Mouse (Mus musculus) MEL (cell line): ENCODE measurements around the gene Col18a1. TPM values are rescaled to one million over a fixed set of nuclear protein-coding genes. Genes with fewer than 3 reads are reported as not detected.

ENCODE experiments used
- DNase-seq: peaks from one replicate; pipeline ENCODE4 v3.0.0; 2011; ENCODE audit warnings: low read depth, low spot score
- H3K27ac ChIP-seq: 2 replicates; pipeline ENCODE4 v1.5.1; 2012; ENCODE audit warnings: low read depth, mild to moderate bottlenecking, control low read depth, low read length, moderate library complexity; ENCODE audit not compliant: control insufficient read depth
- H3K27me3 ChIP-seq, 2 experiments: fragments of 150-350 bp in 1 of 2; sonication (generic) in 1 of 2; 2 replicates each; pipeline ENCODE4 v1.6.1; 2012; ENCODE audit warnings: low read length in 2 of 2, mild to moderate bottlenecking in 2 of 2, improper control_type of control experiment in 1 of 2, moderate library complexity in 1 of 2; ENCODE audit not compliant: insufficient read depth in 2 of 2, control insufficient read depth in 1 of 2
- H3K36me3 ChIP-seq, 2 experiments: 2 replicates each; pipeline ENCODE4 v1.6.1; 2012 to 2014; ENCODE audit warnings: low read length in 2 of 2, improper control_type of control experiment in 1 of 2, inconsistent platforms in 1 of 2, mild to moderate bottlenecking in 1 of 2; ENCODE audit not compliant: insufficient read depth in 2 of 2, control insufficient read depth in 1 of 2
- H3K4me1 ChIP-seq, 2 experiments: fragments of 150-350 bp in 1 of 2; sonication (generic) in 1 of 2; 2 replicates each; pipeline ENCODE4 v1.6.1; 2012; ENCODE audit warnings: low read length in 2 of 2, improper control_type of control experiment in 1 of 2, mild to moderate bottlenecking in 1 of 2; ENCODE audit not compliant: insufficient read depth in 2 of 2, control insufficient read depth in 1 of 2
- H3K4me3 ChIP-seq, 2 experiments: fragments of 150-350 bp in 1 of 2; sonication (generic) in 1 of 2; 2 replicates each; pipeline ENCODE4 v1.5.1; 2012; ENCODE audit warnings: low read depth in 2 of 2, low read length in 2 of 2, mild to moderate bottlenecking in 2 of 2, moderate library complexity in 2 of 2, control low read depth in 1 of 2, improper control_type of control experiment in 1 of 2; ENCODE audit not compliant: control insufficient read depth in 1 of 2, insufficient read depth in 1 of 2
- H3K79me2 ChIP-seq: 2 replicates; pipeline ENCODE4 v1.6.1; 2012; ENCODE audit warnings: mild to moderate bottlenecking, low read length, moderate library complexity; ENCODE audit not compliant: control insufficient read depth, poor library complexity, insufficient read depth
- H3K9ac ChIP-seq: 2 replicates; pipeline ENCODE4 v1.6.1; 2012; ENCODE audit warnings: low read depth, mild to moderate bottlenecking, control low read depth, low read length, moderate library complexity; ENCODE audit not compliant: control insufficient read depth, poor library complexity, severe bottlenecking
- H3K9me3 ChIP-seq: fragments of 150-350 bp; sonication (generic); replicated peaks from 2 replicates; pipeline ENCODE4 v1.6.1; 2012; ENCODE audit warnings: mild to moderate bottlenecking, low read length, improper control_type of control experiment, moderate library complexity; ENCODE audit not compliant: insufficient read depth
- CTCF ChIP-seq, 3 experiments: IDR thresholded peaks in 2 of 3; conservative IDR thresholded peaks in 1 of 3; 2 replicates each; pipeline ENCODE4 v1.5.1; 2011 to 2012; ENCODE audit warnings: low read length in 3 of 3, low read depth in 2 of 3, mild to moderate bottlenecking in 2 of 3, improper control_type of control experiment in 1 of 3, inconsistent platforms in 1 of 3, mixed read lengths in 1 of 3, moderate library complexity in 1 of 3; ENCODE audit not compliant: control insufficient read depth in 1 of 3, insufficient read depth in 1 of 3, poor library complexity in 1 of 3, severe bottlenecking in 1 of 3
- KAT2A ChIP-seq: conservative IDR thresholded peaks from 2 replicates; pipeline ENCODE4 v1.6.1; 2012; ENCODE audit warnings: low read depth, low read length, improper control_type of control experiment, inconsistent platforms
- MEF2A ChIP-seq: IDR thresholded peaks from 2 replicates; pipeline ENCODE4 v1.6.1; 2014; ENCODE audit warnings: low read depth, mild to moderate bottlenecking, inconsistent platforms, low read length, improper control_type of control experiment; ENCODE audit not compliant: poor library complexity, insufficient replicate concordance, severe bottlenecking; ENCODE audit errors: extremely low read depth
- MXI1 ChIP-seq: IDR thresholded peaks from 2 replicates; pipeline ENCODE4 v1.6.1; 2011; ENCODE audit warnings: mild to moderate bottlenecking, low read depth, low read length, improper control_type of control experiment
- MYB ChIP-seq: IDR thresholded peaks from 2 replicates; pipeline ENCODE4 v1.6.1; 2011; ENCODE audit warnings: mild to moderate bottlenecking, low read depth, low read length, improper control_type of control experiment
- NELFE ChIP-seq: IDR thresholded peaks from 2 replicates; pipeline ENCODE4 v1.6.1; 2011; ENCODE audit warnings: low read depth, low read length, improper control_type of control experiment
- RCOR1 ChIP-seq: IDR thresholded peaks from 2 replicates; pipeline ENCODE4 v1.6.1; 2012; ENCODE audit warnings: low read depth, mild to moderate bottlenecking, inconsistent platforms, low read length, improper control_type of control experiment
- TAL1 ChIP-seq: IDR thresholded peaks from 2 replicates; pipeline ENCODE4 v1.6.1; 2012; ENCODE audit warnings: mild to moderate bottlenecking, inconsistent platforms, low read length, moderate library complexity, mixed read lengths
- UBTF ChIP-seq: IDR thresholded peaks from 2 replicates; pipeline ENCODE4 v1.6.1; 2012; ENCODE audit warnings: low read depth, mild to moderate bottlenecking, inconsistent platforms, low read length, improper control_type of control experiment, moderate library complexity, borderline replicate concordance; ENCODE audit not compliant: insufficient read depth
- USF1 ChIP-seq: IDR thresholded peaks from 2 replicates; pipeline ENCODE4 v1.6.1; 2014; ENCODE audit warnings: low read depth, mild to moderate bottlenecking, inconsistent platforms, low read length, improper control_type of control experiment, moderate library complexity
- ZKSCAN1 ChIP-seq: IDR thresholded peaks from 2 replicates; pipeline ENCODE4 v1.6.1; 2012; ENCODE audit warnings: low read depth, mild to moderate bottlenecking, inconsistent platforms, low read length, improper control_type of control experiment, moderate library complexity
- polyA plus RNA-seq, 2 experiments: library from polyadenylated mRNA; stranded (reverse) in 1 of 2; unstranded in 1 of 2; fragments of >175 nt in 1 of 2; fragments of >200 nt in 1 of 2; gene quantifications; 2 replicates each; pipeline versions ENCODE4 v1.2.1 to v1.2.4; 2012; ENCODE audit warnings: low replicate concordance in 2 of 2, low read depth in 1 of 2; ENCODE audit not compliant: insufficient read length in 2 of 2, insufficient read depth in 1 of 2, missing spikeins in 1 of 2
- total RNA-seq: library from RNA; depleted of rRNA; stranded (reverse); fragments of 300-350 nt; gene quantifications from 2 replicates; pipeline ENCODE4 v1.2.3, GENCODE M21; 2012

The Col18a1 gene
- total and polyA plus RNA-seq, 3 experiments: 0.46 to 1.3 TPM; not detected in 1

DNA sequence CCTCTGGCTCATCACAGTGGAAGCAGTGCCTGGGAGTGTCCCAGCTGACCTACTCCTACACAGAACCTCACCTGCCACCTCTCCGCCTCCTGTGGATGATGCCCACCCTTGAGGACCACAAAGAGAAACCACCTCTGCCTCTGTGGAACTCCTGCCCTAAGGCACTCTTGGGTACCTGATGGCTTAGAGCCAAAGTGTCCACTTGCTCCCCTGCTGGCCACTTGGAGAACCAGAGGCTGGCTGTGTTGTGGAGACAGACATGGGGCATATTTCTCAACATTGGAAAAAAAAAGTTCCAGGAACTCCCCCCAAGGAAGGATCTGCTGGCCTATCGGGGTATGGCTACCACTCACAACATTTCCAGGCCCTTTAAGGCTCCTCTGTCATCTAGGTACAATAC is 22.0 kb downstream of the Col18a1 start:
- H3K4me1 ChIP-seq: no peaks in the 10 kb centered on the region
- no peaks in the 10 kb centered on the region for H3K79me2 ChIP-seq
- TF ChIP-seq CTCF (IDR thresholded peaks at IDR 0.05 in 2 of 3, conservative IDR thresholded peaks at IDR 0.05 in 1 of 3; ENCODE audit: control insufficient read depth in 1 of 3, insufficient read depth in 1 of 3, low read depth in 2 of 3, low read length in 3 of 3, poor library complexity in 1 of 3, severe bottlenecking in 1 of 3) (peak in 2 of 3 experiments; percentile 8 to 24; a peak in 1 of 6 replicates), KAT2A (no peak), USF1 (no peak), UBTF (no peak), MXI1 (no peak)
- no peak overlapping the region for H3K9ac ChIP-seq
- no peaks in the 10 kb centered on the region for H3K36me3 ChIP-seq
- DNase-seq: no peak
- no peak overlapping the region for H3K4me3 ChIP-seq
- H3K9me3 ChIP-seq: no peaks in the 10 kb centered on the region
- no peak overlapping the region for H3K27ac ChIP-seq
- no peaks in the 10 kb centered on the region for H3K27me3 ChIP-seq

DNA sequence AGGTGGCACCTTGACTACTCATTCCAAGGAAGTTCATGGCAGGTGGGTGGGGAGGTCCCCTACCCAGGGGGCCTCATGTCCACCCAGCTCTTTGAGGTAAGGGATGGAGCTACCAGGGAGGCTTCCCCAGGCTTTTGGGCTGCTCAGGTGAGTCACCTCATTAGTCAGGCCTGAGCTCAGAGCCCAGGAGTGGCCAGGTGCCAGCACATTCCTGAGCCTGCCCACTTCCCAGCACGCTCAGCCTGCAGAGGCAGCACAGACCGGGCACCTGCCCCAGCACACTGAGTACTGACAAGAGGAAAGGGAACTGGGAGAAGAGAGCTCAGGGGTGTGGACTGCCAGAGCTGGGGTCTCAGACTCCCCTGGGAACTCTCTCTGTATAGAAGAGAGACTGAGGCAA is 24.0 kb downstream of the Col18a1 start:
- TF ChIP-seq UBTF (no peak), NELFE (no peak), MEF2A (no peak), TAL1 (no peak)
- no peaks in the 10 kb centered on the region for H3K4me1 ChIP-seq

GRCm38 (mm10) chr10:77138304-77138703 is 28.0 kb downstream of the Col18a1 start:
- Histone ChIP-seq H3K9ac (no peak overlapping the region), H3K79me2 (no peaks in the 10 kb centered on the region), H3K27me3 (no peaks in the 10 kb centered on the region), H3K4me1 (peaks cover 0 to 9% of the 10 kb centered on the region in 2 experiments), H3K4me3 (no peak overlapping the region), H3K27ac (no peak overlapping the region), H3K36me3 (peaks cover 0 to 6% of the 10 kb centered on the region in 2 experiments; a peak in 2 of 4 replicates), H3K9me3 (no peaks in the 10 kb centered on the region)
- TF ChIP-seq TAL1: no peak
- TF ChIP-seq ZKSCAN1: no peak
- TF ChIP-seq CTCF (IDR thresholded peaks at IDR 0.05 in 2 of 3, conservative IDR thresholded peaks at IDR 0.05 in 1 of 3; ENCODE audit: control insufficient read depth in 1 of 3, insufficient read depth in 1 of 3, low read depth in 2 of 3, low read length in 3 of 3, poor library complexity in 1 of 3, severe bottlenecking in 1 of 3): no peak
- TF ChIP-seq RCOR1: no peak
- TF ChIP-seq MYB: no peak
- TF ChIP-seq KAT2A: no peak
- DNase-seq: no peak

More for the DNA sequence above, 24.0 kb downstream of the Col18a1 start:
- no peaks in the 10 kb centered on the region for H3K36me3 ChIP-seq
- no peak for DNase-seq
- H3K9me3 ChIP-seq: no peaks in the 10 kb centered on the region
- H3K79me2 ChIP-seq: no peaks in the 10 kb centered on the region
- H3K9ac ChIP-seq: no peak overlapping the region
- no peak overlapping the region for H3K4me3 ChIP-seq
- no peaks in the 10 kb centered on the region for H3K27me3 ChIP-seq
- no peak overlapping the region for H3K27ac ChIP-seq
